Mouse (Mus musculus): ENCODE measurements around the gene Slc38a8. TPM values are rescaled to one million over a fixed set of nuclear protein-coding genes. Genes with fewer than 3 reads are reported as not detected.
A peak's percentile ranks its signal among the peaks of the same experiment; 100 is the strongest.

The Slc38a8 gene
- total RNA-seq, 2 experiments from 2014 or later, result 0.29 to 0.81 TPM

DNA sequence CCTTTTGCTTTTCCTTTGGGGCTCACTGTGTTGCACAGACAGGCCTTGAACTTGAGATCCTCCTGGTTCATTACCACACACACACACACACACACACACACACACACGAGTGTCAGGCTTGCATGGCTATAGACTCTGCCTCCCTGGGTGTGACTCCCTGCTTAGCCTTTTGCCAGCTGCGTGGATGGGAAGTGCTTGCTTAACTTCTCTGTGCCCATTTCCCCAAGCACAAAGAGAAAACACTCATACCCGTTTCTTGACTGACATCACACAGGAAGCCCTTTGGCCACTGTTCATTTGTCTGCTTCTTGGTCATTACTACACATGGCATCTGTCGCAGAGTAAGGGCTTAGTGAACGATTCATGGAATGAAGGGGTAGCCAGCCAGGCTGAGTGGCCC is 59.5 kb downstream of the Slc38a8 start:
- DNase-seq (ENCODE audit: low spot score in 2 of 2), result no peak
- intact Hi-C loops (cut with DNase I), result loop anchor here (5.0 kb wide), 2 partner anchors 165 to 335 kb away; partner anchors contain the start of genes Taf1c and Tldc1

GRCm38 (mm10) chr8:119440952-119441270 is 60.6 kb downstream of the Slc38a8 start:
- intact Hi-C loops (cut with DNase I), result loop anchor here (5.0 kb wide), 2 partner anchors 166 to 336 kb away; partner anchors contain the start of genes Taf1c and Tldc1

GRCm38 (mm10) chr8:119440250-119440951 is 61.1 kb downstream of the Slc38a8 start:
- DNase-seq (ENCODE audit: low spot score in 2 of 2), result peak; percentile 37 to 53
- intact Hi-C loops (cut with DNase I), result loop anchor here (5.0 kb wide), 2 partner anchors 167 to 337 kb away; partner anchors contain the start of genes Taf1c and Tldc1

More at GRCm38 (mm10) chr8:119440952-119441270, 60.6 kb downstream of the Slc38a8 start:
- no peak for DNase-seq (ENCODE audit: low spot score in 2 of 2)

- intact Hi-C loops (cut with DNase I), result loop anchor here (5.0 kb wide), 2 partner anchors 167 to 337 kb away; partner anchors contain the start of genes Taf1c and Tldc1
- no peak for DNase-seq (ENCODE audit: low spot score in 2 of 2)
These were observed 61.6 kb downstream of the Slc38a8 start for GRCm38 (mm10) chr8:119439893-119440249.

DNA sequence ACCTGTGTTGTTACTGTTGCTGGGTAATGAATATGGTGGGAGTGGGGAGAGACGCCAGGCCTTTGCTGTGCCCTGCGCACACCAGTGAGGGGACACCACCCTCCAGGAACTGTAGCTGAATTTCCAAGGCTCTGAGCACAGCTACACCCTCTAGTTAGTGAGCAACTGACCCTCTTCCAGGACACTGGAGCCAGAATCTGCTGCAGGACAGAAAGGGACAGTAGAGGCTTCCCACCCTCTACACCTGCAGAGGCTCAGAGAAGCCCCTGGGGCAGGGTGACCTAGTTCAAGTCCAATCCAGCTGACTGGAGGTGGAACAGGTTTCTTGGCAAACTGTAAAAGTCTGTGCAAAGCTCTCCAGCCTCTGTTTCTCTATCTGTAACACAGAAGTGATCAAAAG is 62.1 kb downstream of the Slc38a8 start:
- no peak for DNase-seq (ENCODE audit: low spot score in 2 of 2)
- intact Hi-C loops (cut with DNase I), result no loop called here

- DNase-seq (ENCODE audit: low spot score in 2 of 2), result no peak
- intact Hi-C loops (cut with DNase I), result no loop called here
These were observed 62.6 kb downstream of the Slc38a8 start for GRCm38 (mm10) chr8:119438876-119439275.

GRCm38 (mm10) chr8:119437506-119437905 is 64.0 kb downstream of the Slc38a8 start:
- intact Hi-C loops (cut with DNase I), result no loop called here
- DNase-seq (ENCODE audit: low spot score in 2 of 2), result no peak

- no peak for DNase-seq (ENCODE audit: low spot score in 2 of 2)
- intact Hi-C loops (cut with DNase I), result no loop called here
These were observed 64.6 kb downstream of the Slc38a8 start for GRCm38 (mm10) chr8:119436933-119437332.

- no peak for DNase-seq (ENCODE audit: low spot score in 2 of 2)
- intact Hi-C loops (cut with DNase I), result no loop called here
These were observed 65.2 kb downstream of the Slc38a8 start for GRCm38 (mm10) chr8:119436331-119436730.

DNA sequence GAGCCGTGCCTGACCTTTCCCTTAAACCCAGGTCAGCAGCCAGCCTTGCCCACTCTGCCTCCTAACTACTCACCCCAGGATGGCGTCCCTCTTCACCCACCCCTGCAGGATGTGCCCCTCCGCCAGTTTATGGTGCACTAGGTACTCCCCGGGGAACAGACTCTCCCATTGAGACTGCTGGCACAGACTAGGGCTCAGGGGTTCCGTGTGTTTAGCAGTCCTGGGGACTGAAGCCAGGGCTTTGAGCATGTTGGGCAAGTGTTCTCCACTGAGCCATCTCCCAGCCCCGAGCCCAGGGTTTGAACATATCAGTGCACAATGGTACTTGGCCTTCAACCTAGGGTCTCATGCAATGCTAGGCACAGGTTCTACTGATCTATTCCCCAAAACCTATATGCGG is 66.0 kb downstream of the Slc38a8 start:
- intact Hi-C loops (cut with DNase I), result no loop called here
- no peak for DNase-seq (ENCODE audit: low spot score in 2 of 2)

DNA sequence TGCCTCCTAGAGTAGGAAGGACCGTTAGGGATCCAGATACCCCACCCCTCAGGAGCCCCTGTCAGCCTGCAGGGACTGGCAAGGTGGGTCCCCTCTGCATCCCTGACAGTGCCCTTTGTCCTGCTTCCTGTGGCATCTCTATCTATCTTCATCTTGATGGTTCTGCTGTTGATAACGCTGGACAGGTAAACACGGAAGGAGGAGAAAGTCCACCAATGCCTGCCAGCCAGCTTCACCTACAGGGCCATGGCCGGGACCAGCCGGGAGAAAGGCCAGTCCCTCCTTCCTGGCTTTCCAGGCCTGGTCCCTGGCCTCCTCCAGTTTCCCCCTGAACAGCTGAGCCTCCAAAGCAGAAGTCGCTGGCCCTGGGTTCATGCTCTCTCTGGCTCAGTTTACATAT is 66.9 kb downstream of the Slc38a8 start:
- DNase-seq (ENCODE audit: low spot score in 2 of 2), result no peak
- intact Hi-C loops (cut with DNase I), result no loop called here

DNA sequence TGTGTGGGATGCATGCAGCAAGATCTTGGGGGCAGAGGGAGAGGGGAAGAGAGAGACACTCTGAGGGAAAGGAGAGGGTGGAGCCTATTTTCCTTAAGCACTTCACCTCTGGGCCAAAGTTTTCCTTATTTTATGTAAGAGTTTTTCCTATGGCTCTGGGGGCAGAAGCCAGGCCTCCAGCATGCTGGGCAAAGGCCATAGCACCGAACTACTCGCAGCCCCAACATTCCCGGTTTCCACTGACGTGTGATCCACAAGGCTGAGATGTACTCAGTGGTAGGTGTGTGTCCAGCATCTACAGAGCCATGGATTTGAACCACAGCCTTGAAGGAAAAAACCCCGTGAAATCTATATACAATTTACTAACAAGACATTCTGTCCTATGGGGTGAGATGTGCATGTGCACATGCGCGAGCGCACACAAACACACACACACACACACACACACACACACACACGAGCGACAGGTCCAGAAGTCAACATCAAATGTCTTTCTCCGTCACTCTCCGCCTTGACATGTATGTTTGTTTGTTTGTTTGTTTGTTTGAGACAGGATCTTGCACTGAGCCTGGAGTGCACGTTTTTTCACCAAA is 67.8 kb downstream of the Slc38a8 start, which contains the start of gene Osgin1:
Osgin1 (plus strand) TSS at position 543 of the 593 bp plus-strand sequence.
- no peak for DNase-seq (ENCODE audit: low spot score in 2 of 2)
- intact Hi-C loops (cut with DNase I), result no loop called here

DNA sequence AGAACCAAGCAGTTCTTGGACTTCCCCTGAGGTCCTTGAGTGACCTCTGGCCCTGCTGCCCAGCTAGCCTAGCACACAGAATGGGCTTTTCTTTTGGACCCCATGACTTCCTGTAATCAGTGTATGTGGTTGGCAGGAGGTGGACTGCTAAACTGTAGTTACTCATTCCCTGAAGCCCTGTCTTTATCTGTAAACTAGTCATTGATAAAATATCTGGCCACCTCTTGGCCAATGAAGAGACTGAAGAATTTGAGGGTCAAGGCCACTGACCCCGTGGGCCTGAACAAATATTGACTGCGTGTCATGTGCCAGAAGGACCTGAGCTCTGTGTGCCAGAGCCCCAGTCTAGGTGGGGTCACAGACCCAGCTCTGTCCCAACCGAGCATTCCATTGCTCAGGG is 69.1 kb downstream of the Slc38a8 start:
- DNase-seq (ENCODE audit: low spot score in 2 of 2), result no peak
- intact Hi-C loops (cut with DNase I), result no loop called here

GRCm38 (mm10) chr8:119430690-119431089 is 70.8 kb downstream of the Slc38a8 start:
- intact Hi-C loops (cut with DNase I), result no loop called here

GRCm38 (mm10) chr8:119430250-119430649 is 71.2 kb downstream of the Slc38a8 start:
- intact Hi-C loops (cut with DNase I), result no loop called here
- DNase-seq (ENCODE audit: low spot score in 2 of 2), result no peak

More at GRCm38 (mm10) chr8:119430690-119431089, 70.8 kb downstream of the Slc38a8 start:
- no peak for DNase-seq (ENCODE audit: low spot score in 2 of 2)

Other genes with a start within 250 kb of the Slc38a8 start
- gene Hsbp1, start 157.2 kb downstream of the Slc38a8 start, total RNA-seq (2021), result 100 to 1,000 TPM; 345 to 377 TPM
- 10 to 100 TPM; 29.4 to 33.8 TPM for gene Mlycd, start 106.8 kb downstream of the Slc38a8 start, total RNA-seq (2021)
- under 1 TPM; 0.34 to 0.81 TPM for gene Osgin1, start 67.6 kb downstream of the Slc38a8 start, total RNA-seq (2021)
- gene Necab2, start 55.0 kb downstream of the Slc38a8 start, total RNA-seq (2021), result 10 to 100 TPM; 60.4 to 67.1 TPM
- 10 to 100 TPM; 65.4 to 74.4 TPM for gene Mbtps1, start 57.0 kb upstream of the Slc38a8 start, total RNA-seq (2021)
- 10 to 100 TPM; 43.2 to 43.6 TPM for gene Hsdl1, start 73.5 kb upstream of the Slc38a8 start, total RNA-seq (2021)
- gene Dnaaf1, start 73.5 kb upstream of the Slc38a8 start, total RNA-seq (2021), result under 1 TPM; 0.10 to 0.18 TPM
- gene Taf1c, start 103.5 kb upstream of the Slc38a8 start, total RNA-seq (2021), result 10 to 100 TPM; 10.1 to 10.3 TPM
- gene Adad2, start 111.0 kb upstream of the Slc38a8 start, total RNA-seq (2021), result under 1 TPM in 1 of 2 experiments, not detected in 1; 0.15 TPM
- gene Kcng4, start 134.0 kb upstream of the Slc38a8 start, total RNA-seq (2021), result 1 to 10 TPM; 3.1 to 3.7 TPM
- 10 to 100 TPM in 1 of 2 experiments, 1 to 10 TPM in 1; 7.3 to 10.7 TPM for gene Wfdc1, start 164.7 kb upstream of the Slc38a8 start, total RNA-seq (2021)
- 1 to 10 TPM; 2.0 to 2.6 TPM for gene Atp2c2, start 198.3 kb upstream of the Slc38a8 start, total RNA-seq (2021)